Mouse (Mus musculus): ENCODE results near the gene Cops2. TPM values are rescaled to one million over a fixed set of nuclear protein-coding genes. Genes with fewer than 3 reads are reported as not detected.

Gene Cops2
- polyA plus RNA-seq (2015; fragmentation: Illumina TruSeq; extraction: RNeasy Lipid Tissue Mini Kit (QIAGEN cat#74804); ENCODE audit: low read depth, low replicate concordance): 132 TPM

DNA sequence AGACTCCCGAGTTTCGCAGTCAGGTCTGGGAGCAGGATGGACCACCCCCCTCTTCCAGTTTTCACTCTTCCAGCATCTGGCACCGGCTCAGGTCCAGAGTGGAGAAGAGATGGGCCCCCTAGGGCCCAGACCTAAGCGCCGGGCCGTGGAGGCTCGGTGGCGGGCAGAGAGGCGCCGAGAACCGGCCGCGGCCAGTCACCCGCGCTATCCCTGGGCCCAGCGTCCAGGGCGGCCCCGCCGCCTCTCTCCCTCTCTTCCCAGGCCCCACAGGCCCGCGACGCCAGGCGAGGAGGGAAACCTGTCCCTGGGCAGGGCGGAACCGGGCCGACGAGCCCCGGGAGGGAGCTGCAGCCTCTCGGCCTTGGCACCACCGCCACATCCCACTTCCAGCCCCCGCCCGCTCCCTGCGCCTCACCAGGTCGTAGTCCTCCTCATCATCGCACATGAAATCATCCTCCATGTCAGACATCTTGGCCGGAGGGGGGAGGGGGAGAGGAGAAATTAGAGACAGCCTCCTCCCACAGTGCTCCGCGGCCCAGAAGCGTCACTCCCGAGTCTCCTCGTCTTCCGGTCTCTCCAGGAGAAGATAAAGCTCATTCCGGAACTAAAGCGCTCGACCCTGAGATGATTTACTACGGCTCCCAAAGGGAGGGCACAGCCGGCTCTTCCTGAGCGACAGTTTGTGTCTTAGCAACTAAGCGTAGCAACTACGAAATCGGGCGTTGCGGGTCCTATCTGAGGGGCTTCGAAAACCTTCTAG, at the start of gene Cops2, which contains the start of gene Galk2:
TSS of gene Cops2 (minus strand) at position 619 of the 760 bp plus-strand sequence.
TSS of gene Galk2 (plus strand) at position 589 of the 760 bp plus-strand sequence.

GRCm38 (mm10) chr2:125782719-125783109, 76.2 kb downstream of the Cops2 start, which contains the start of gene Secisbp2l:
Secisbp2l (minus strand) TSS chr2:125782870.

Other genes with a start within 250 kb of the Cops2 start
- gene Cep152, start 234.0 kb downstream of the Cops2 start, polyA plus RNA-seq (2015; fragmentation: Illumina TruSeq; extraction: RNeasy Lipid Tissue Mini Kit (QIAGEN cat#74804); ENCODE audit: low read depth, low replicate concordance): 1.4 TPM
- 294 TPM for gene Eid1, start 186.0 kb downstream of the Cops2 start, polyA plus RNA-seq (2015; fragmentation: Illumina TruSeq; extraction: RNeasy Lipid Tissue Mini Kit (QIAGEN cat#74804); ENCODE audit: low read depth, low replicate concordance)
- gene Shc4, start 135.0 kb downstream of the Cops2 start, polyA plus RNA-seq (2015; fragmentation: Illumina TruSeq; extraction: RNeasy Lipid Tissue Mini Kit (QIAGEN cat#74804); ENCODE audit: low read depth, low replicate concordance): 5.4 TPM
- gene Secisbp2l, start 76.3 kb downstream of the Cops2 start, polyA plus RNA-seq (2015; fragmentation: Illumina TruSeq; extraction: RNeasy Lipid Tissue Mini Kit (QIAGEN cat#74804); ENCODE audit: low read depth, low replicate concordance): 66.2 TPM
- gene Galk2, start within 50 bp of the Cops2 start, polyA plus RNA-seq (2015; fragmentation: Illumina TruSeq; extraction: RNeasy Lipid Tissue Mini Kit (QIAGEN cat#74804); ENCODE audit: low read depth, low replicate concordance): 27.1 TPM
- 0.88 TPM for gene Fgf7, start 175.5 kb upstream of the Cops2 start, polyA plus RNA-seq (2015; fragmentation: Illumina TruSeq; extraction: RNeasy Lipid Tissue Mini Kit (QIAGEN cat#74804); ENCODE audit: low read depth, low replicate concordance)

Data from brain, adult 10 weeks (tissue).